Mouse (Mus musculus) forebrain, embryonic 14.5 days (tissue): ENCODE measurements around the gene Chd3. TPM values are rescaled to one million over a fixed set of nuclear protein-coding genes. Genes with fewer than 3 reads are reported as not detected.

Source experiments
- ATAC-seq: fragments of 200-750 bp; cut with Nextera tagmentation; 2 replicates; pipeline ENCODE4 v1.8.0; 2017; ENCODE audit warnings: mild to moderate bottlenecking, moderate library complexity
- DNase-seq: peaks from one replicate; pipeline ENCODE4 v3.0.0-alpha.2; 2015; ENCODE audit warnings: low spot score
- H3K27ac ChIP-seq: fragments of 300-500 bp; sonication (generic); 2 replicates; pipeline ENCODE4 v1.5.1; 2014; ENCODE audit warnings: low read depth, mild to moderate bottlenecking, control low read depth, low read length, moderate library complexity
- H3K27me3 ChIP-seq: fragments of 300-500 bp; sonication (generic); replicated peaks from 2 replicates; pipeline ENCODE4 v1.6.1; 2014; ENCODE audit warnings: low read length, control low read depth, mixed read lengths; ENCODE audit not compliant: control insufficient read depth, insufficient read depth
- H3K36me3 ChIP-seq: fragments of 300-500 bp; sonication (generic); 2 replicates; pipeline ENCODE4 v1.6.1; 2014; ENCODE audit warnings: low read length, control low read depth; ENCODE audit not compliant: control insufficient read depth, insufficient read depth
- H3K4me1 ChIP-seq: fragments of 300-500 bp; sonication (generic); 2 replicates; pipeline ENCODE4 v1.6.1; 2014; ENCODE audit warnings: antibody characterized with exemption, low read length, control low read depth; ENCODE audit not compliant: control insufficient read depth, insufficient read depth
- H3K4me2 ChIP-seq: fragments of 300-500 bp; sonication (generic); 2 replicates; pipeline ENCODE4 v1.6.1; 2014; ENCODE audit warnings: mild to moderate bottlenecking, control low read depth, low read length
- H3K4me3 ChIP-seq: fragments of 300-500 bp; sonication (generic); 2 replicates; pipeline ENCODE4 v1.5.1; 2014; ENCODE audit warnings: low read depth, low read length, control low read depth
- H3K9ac ChIP-seq: fragments of 300-500 bp; sonication (generic); 2 replicates; pipeline ENCODE4 v1.6.1; 2014; ENCODE audit warnings: mild to moderate bottlenecking, low read length, control low read depth, moderate library complexity
- H3K9me3 ChIP-seq: fragments of 300-500 bp; sonication (generic); replicated peaks from 2 replicates; pipeline ENCODE4 v1.6.1; 2016; ENCODE audit warnings: low read length, control low read depth, mixed read lengths; ENCODE audit not compliant: control insufficient read depth
- WGBS: fragments of 180-500 bp; shearing (Covaris S2); extraction: QIAGEN DNeasy Blood & Tissue Kit; methylation state at CpG from one replicate; pipeline ENCODE4 v1.1.7; 2014; 5-methylcytosine and 5-hydroxymethylcytosine counted together
- polyA plus RNA-seq: library from polyadenylated mRNA; unstranded; fragments of >200 nt; fragmentation: Nextera tagmentation; extraction: Ambion mirVana; gene quantifications from 2 replicates; pipeline ENCODE4 v1.2.1, GENCODE M21; 2014

Chd3 gene
- polyA plus RNA-seq, 1 experiment from 2014 or later = 70.3 TPM

DNA sequence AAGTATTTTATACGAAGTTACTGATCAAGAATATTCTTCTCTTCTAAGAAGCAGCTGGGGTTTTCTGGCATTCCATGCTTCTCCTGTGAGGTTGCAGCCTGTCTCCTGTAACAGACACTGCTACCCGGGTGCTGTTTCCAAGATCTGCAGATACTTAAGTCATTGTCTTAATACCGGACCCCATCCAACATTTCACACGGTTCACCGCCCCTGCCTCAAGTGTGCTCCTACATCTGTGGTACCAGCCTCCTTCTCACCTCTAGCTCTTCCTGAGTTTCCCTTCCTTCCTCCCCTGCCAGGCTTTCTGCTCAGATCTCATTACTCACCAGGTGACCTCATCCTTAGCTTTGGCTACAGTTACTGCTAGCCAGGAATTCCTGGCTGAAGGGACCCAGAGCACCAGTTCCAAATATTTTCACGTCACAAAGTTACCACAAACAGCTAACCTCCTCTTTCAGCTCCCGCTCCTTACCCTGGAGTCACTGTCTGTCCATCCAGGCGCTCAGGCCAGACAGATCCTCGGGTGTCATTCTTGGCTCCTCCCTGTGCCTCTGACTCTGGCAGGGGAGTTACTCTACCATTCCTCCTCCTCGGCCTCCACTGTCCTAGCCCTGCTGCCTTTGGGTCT, 13.4 kb upstream of the Chd3 start:
- Histone ChIP-seq H3K9me3 (no peaks in the 10 kb centered on the region), H3K27ac (no peak overlapping the region), H3K36me3 (no peaks in the 10 kb centered on the region), H3K4me1 (no peaks in the 10 kb centered on the region; the same call in 1 of the 2 replicates), H3K4me2 (no peak overlapping the region), H3K27me3 (no peaks in the 10 kb centered on the region), H3K4me3 (no peak overlapping the region), H3K9ac (no peak overlapping the region)
- WGBS = 60% methylated on average over 10 of the region's 10 CpGs
- DNase-seq = no peak
- ATAC-seq = no peak

DNA sequence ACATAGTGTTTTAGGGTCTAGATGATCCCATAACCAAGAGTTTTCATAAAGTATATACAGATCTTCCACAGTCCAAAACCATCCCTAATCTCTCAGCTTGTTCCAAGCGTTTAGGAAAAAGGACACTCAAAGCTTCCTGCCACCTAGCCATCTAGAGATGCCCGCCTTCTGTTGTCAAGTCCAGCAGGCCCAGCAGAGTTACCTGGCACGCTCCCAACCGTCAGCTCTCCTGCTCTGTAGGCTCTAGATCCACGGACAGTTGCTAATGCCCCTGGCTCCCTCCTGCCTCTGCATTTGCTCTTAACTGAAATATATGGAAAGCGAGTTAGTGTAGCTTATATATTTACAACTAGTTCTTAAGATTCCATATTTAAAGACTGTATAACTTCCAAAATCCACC, 12.2 kb upstream of the Chd3 start:
- no peak for ATAC-seq
- no peaks in the 10 kb centered on the region; the same call in 1 of the 2 replicates for H3K4me1 ChIP-seq
- no peak overlapping the region for H3K4me2 ChIP-seq
- no peak overlapping the region for H3K9ac ChIP-seq
- H3K27ac ChIP-seq = no peak overlapping the region
- DNase-seq = no peak
- H3K36me3 ChIP-seq = no peaks in the 10 kb centered on the region
- no peaks in the 10 kb centered on the region for H3K9me3 ChIP-seq
- H3K4me3 ChIP-seq = no peak overlapping the region
- 81% methylated on average over 6 of the region's 6 CpGs for WGBS
- H3K27me3 ChIP-seq = no peaks in the 10 kb centered on the region

DNA sequence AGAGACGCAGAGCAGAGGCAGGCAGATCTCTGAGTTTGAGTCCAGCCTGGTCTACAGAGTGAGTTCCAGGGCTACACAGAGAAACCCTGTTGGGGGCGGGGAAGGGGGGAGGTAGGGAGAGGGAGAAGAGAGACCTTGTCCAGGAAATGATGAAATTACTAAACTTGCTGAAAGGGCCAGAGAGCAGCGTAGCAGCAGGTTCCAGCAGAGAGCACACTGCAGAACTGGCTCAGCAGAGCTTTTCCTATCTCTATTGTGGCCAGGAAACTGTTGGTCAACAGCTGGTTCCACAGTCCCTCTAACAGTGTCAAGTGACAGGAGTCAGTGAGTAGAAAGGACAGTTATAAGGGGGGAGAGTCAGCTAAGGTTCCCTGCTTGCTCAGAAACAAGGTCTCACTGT, 10.4 kb upstream of the Chd3 start:
- Histone ChIP-seq H3K27ac (no peak overlapping the region), H3K36me3 (0 out of 2 replicates have a peak, but pooled peaks cover 3% of the 10 kb centered on the region), H3K27me3 (no peaks in the 10 kb centered on the region), H3K9ac (no peak overlapping the region), H3K9me3 (no peaks in the 10 kb centered on the region), H3K4me2 (no peak overlapping the region), H3K4me1 (no peaks in the 10 kb centered on the region; the same call in 1 of the 2 replicates), H3K4me3 (no peak overlapping the region)
- no peak for ATAC-seq
- no peak for DNase-seq
- WGBS = 81% methylated on average over 3 of the region's 3 CpGs

DNA sequence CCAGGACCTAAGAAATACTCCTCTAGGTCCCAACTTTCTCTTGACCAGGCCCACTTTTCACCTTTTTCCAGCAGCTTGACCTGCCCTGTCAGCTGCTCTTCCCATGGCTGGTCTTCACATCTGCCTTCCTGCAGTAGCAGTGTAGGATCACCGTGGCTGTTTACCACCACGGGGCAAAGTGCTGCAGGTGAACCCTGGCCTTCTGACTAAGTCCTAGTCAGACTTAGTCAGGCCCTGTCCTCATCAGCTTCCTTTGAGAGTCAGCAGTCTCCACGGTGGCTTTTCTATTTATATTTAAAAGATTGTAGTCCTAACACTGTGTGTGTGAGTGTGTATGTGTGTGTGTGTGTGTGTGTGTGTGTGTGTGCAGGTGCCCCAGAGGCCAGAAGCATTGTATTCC, 8.6 kb upstream of the Chd3 start:
- Histone ChIP-seq H3K9me3 (no peaks in the 10 kb centered on the region), H3K4me1 (no peaks in the 10 kb centered on the region; the same call in 1 of the 2 replicates), H3K4me3 (no peak overlapping the region), H3K27me3 (no peaks in the 10 kb centered on the region), H3K36me3 (peaks cover 8% of the 10 kb centered on the region; the same call in 1 of the 2 replicates), H3K9ac (no peak overlapping the region), H3K27ac (no peak overlapping the region), H3K4me2 (no peak overlapping the region)
- WGBS = 79% methylated on average over 3 of the region's 3 CpGs
- ATAC-seq (no peak), DNase-seq (no peak)

DNA sequence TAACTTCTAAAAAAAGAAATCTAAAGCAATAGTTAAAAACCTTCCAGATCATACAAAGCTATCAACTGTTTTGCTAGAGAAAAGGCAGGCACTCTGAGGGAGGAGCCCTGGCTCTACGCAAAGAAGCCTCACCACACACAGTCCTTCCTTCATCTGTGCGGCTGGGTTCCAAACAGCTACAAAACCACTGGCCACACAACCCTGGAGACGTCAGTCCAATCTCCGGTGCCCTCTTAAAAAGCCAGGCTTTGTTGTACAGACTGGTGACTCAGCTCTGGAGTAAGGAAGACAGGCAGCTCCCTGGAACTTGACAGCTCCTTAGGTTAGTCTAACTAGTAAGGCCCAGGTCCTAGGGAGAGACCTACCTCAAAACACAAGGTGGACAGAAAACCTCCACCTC, 6.4 kb upstream of the Chd3 start:
- ATAC-seq (no peak), DNase-seq (no peak)
- Histone ChIP-seq H3K9ac (no peak overlapping the region), H3K9me3 (no peaks in the 10 kb centered on the region), H3K27ac (no peak overlapping the region), H3K4me2 (no peak overlapping the region), H3K4me3 (no peak overlapping the region), H3K27me3 (no peaks in the 10 kb centered on the region), H3K4me1 (peaks cover 19% of the 10 kb centered on the region), H3K36me3 (peaks cover 8% of the 10 kb centered on the region; the same call in 1 of the 2 replicates)
- WGBS = 88% methylated on average over 4 of the region's 4 CpGs

DNA sequence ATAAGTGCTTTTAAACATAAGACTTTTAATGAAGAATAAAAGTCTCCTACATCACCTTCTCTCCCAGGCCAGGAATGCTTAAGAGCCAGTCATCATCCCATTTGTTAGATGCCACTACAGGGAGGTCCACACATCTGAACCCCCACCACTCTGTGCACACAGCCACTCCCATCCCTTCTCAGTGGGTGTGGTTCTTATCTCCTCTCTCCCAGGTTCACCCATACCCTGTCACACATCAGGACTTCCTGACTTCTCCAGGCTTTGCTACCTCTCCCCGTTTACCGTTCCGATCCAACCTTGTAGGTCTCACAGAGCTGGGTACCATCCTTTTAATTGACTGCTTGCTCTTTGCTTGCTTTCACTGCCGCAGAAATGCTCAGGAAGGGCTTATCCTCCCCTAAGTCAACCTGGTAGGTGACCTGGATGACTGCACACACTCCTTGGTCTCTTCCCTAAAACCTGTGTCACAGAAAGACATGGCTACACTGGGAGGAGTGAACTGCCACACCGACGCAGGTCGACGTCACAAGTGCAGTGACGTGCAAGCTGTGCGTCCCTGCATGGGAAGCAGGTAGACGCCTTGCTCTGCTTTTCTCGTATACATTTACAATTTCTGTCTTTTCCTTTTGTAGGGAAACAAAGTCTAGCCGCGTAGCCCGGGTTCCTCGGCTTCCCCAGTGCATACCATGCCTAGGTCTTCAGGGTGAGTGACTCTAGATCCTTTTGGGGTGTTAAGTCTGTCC, 4.2 kb upstream of the Chd3 start:
- ATAC-seq (no peak), DNase-seq (no peak)
- Histone ChIP-seq H3K4me1 (peaks cover 20% of the 10 kb centered on the region), H3K4me2 (no peak overlapping the region), H3K9ac (no peak overlapping the region), H3K36me3 (peaks cover 8% of the 10 kb centered on the region; the same call in 1 of the 2 replicates), H3K27me3 (no peaks in the 10 kb centered on the region), H3K4me3 (no peak overlapping the region), H3K9me3 (no peaks in the 10 kb centered on the region), H3K27ac (peak overlapping the region; percentile 88; the same call in 1 of the 2 replicates)
- 94% methylated on average over 16 of the region's 16 CpGs for WGBS

DNA sequence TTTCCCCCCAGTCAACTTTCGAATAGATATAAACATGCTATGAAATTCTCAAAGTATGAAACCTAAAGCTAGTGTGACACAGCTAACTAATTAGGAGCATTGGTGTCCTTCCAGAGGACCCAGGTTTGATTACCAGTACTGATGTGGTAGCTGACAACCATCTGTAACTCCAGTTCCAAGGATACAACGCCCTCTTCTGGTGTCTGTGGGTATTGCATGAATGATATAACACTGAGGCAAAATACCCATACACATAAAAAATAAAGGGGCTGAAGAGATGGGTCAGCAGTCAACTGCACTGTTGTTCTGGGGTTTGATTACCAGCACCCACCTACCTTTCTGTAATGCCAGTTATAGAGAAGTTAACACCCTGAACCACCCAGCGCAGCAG, 3.6 kb upstream of the Chd3 start:
- peaks cover 23% of the 10 kb centered on the region for H3K4me1 ChIP-seq
- no peak for ATAC-seq
- no peaks in the 10 kb centered on the region for H3K27me3 ChIP-seq
- H3K4me3 ChIP-seq = no peak overlapping the region
- H3K9me3 ChIP-seq = no peaks in the 10 kb centered on the region
- H3K9ac ChIP-seq = no peak overlapping the region
- H3K36me3 ChIP-seq = peaks cover 8% of the 10 kb centered on the region; the same call in 1 of the 2 replicates
- no peak for DNase-seq
- no peak overlapping the region for H3K4me2 ChIP-seq
- H3K27ac ChIP-seq = peak overlapping the region; percentile 88
- 67% methylated on average over 3 of the region's 3 CpGs for WGBS

DNA sequence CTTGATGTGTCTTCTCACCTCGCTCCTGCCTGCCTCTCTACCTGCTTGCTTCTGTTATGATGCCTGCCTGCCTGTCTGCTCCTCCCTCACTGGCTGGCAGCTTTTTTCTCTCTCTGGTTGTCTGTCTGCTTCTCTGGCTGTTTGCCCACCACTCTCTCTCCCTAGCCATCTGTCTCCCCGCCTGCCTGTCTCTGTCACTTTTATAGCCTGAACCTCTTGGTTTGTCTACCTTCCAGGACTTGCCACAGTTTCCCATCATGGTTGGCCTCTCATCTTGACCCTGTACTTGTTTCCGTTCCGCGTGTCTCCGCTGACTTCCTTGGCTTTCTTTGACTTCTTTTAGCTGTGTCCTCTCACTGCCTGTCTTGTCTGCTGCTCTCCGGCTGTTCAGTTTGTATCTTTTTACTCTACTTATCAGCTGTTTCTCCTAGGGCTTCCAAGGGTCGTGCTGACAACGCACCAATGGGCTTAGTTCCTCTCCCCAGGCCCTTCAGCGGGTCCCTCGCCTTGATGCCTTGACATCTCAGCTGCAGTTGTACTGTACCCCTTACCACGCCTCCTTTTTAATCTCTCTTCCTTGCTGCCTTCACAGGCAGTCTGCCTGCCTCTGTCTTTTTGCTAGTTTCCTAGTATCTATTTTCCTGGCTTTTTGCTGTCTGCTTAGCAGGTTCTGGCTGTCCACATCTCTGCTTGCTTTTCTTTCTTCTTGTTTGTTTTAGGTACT, 3.0 kb upstream of the Chd3 start:
- peak; percentile 49 for ATAC-seq
- WGBS = 36% methylated on average over 12 of the region's 12 CpGs

More for the DNA sequence above, 3.0 kb upstream of the Chd3 start:
- Histone ChIP-seq H3K9me3 (no peaks in the 10 kb centered on the region), H3K36me3 (peaks cover 8% of the 10 kb centered on the region; the same call in 1 of the 2 replicates), H3K27me3 (no peaks in the 10 kb centered on the region), H3K4me1 (peaks cover 23% of the 10 kb centered on the region), H3K27ac (peak overlapping the region; percentile 88), H3K9ac (no peak overlapping the region; the same call in 1 of the 2 replicates), H3K4me3 (0 out of 2 replicates have a peak overlapping the region, but pooled peaks have one; percentile 4), H3K4me2 (peak overlapping the region; percentile 28)
- peak; percentile 87 for DNase-seq
